Mouse (Mus musculus): ENCODE measurements around the gene Ufd1.

DNA sequence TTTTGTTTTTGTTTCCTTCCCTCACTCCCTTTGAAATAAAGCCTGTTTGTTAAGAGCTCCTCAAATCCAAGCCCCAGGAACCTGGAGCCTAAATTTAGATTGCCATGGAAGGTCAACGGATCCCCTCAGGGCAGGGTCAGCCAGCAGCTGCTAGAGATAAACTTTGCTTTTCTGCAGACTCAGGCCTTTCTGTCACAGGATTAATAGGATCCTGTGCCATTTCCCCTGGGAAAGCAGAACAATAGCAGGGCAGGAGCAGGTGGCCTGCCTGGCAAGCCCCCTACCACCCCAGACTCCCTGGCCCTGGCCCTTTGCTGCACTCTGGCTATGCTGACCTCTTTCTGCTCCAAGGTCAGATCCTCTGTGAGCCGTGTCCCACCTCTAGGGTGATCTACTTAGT, 37.6 kb upstream of the Ufd1 start:
- no peak for TF ChIP-seq BHLHE40 (IDR thresholded peaks at IDR 0.05; ENCODE audit: borderline replicate concordance, low read depth, low read length)
- TF ChIP-seq USF2 (IDR thresholded peaks at IDR 0.05; ENCODE audit: borderline replicate concordance in 1 of 2, insufficient read depth in 1 of 2, low read depth in 1 of 2, low read length in 2 of 2): no peak
- TF ChIP-seq MXI1 (IDR thresholded peaks at IDR 0.05; ENCODE audit: low read depth, low read length): no peak
- TF ChIP-seq CTCF (IDR thresholded peaks at IDR 0.05 in 2 of 3, conservative IDR thresholded peaks at IDR 0.05 in 1 of 3; ENCODE audit: control insufficient read depth in 1 of 3, insufficient read depth in 1 of 3, low read depth in 2 of 3, low read length in 3 of 3, poor library complexity in 1 of 3, severe bottlenecking in 1 of 3): no peak

Measured in MEL (cell line).